Mouse (Mus musculus): Measurements from ENCODE around the gene Ggact. TPM values are rescaled to one million over a fixed set of nuclear protein-coding genes. Genes with fewer than 3 reads are reported as not detected.

Ggact gene
- polyA plus RNA-seq, 1 experiment, result 49.1 TPM

GRCm38 (mm10) chr14:122883821-122884584 is 29.6 kb downstream of the Ggact start:
- no peaks in the 10 kb centered on the region for H3K4me1 ChIP-seq (ENCODE audit: control insufficient read depth, insufficient read depth, low read length)
- WGBS, result 63% methylated on average over 10 of the region's 10 CpGs
- DNase-seq, result no peak
- no peak overlapping the region for H3K4me3 ChIP-seq (replicated peaks; ENCODE audit: extremely low read depth, low read depth, low read length)
- no peak for TF ChIP-seq POLR2A (IDR thresholded peaks at IDR 0.05; ENCODE audit: borderline replicate concordance, extremely low read depth, low read depth, low read length)
- TF ChIP-seq CTCF (IDR thresholded peaks at IDR 0.05; ENCODE audit: insufficient read depth, low read length), result no peak

GRCm38 (mm10) chr14:122883410-122883806 is 30.1 kb downstream of the Ggact start:
- WGBS, result 87% methylated on average over 4 of the region's 4 CpGs
- TF ChIP-seq POLR2A (IDR thresholded peaks at IDR 0.05; ENCODE audit: borderline replicate concordance, extremely low read depth, low read depth, low read length) (no peak), CTCF (IDR thresholded peaks at IDR 0.05; ENCODE audit: insufficient read depth, low read length) (no peak)
- no peak for DNase-seq
- no peak overlapping the region for H3K4me3 ChIP-seq (replicated peaks; ENCODE audit: extremely low read depth, low read depth, low read length)
- no peaks in the 10 kb centered on the region for H3K4me1 ChIP-seq (ENCODE audit: control insufficient read depth, insufficient read depth, low read length)

GRCm38 (mm10) chr14:122882795-122883409 is 30.7 kb downstream of the Ggact start:
- Histone ChIP-seq H3K4me1 (ENCODE audit: control insufficient read depth, insufficient read depth, low read length) (no peaks in the 10 kb centered on the region), H3K4me3 (replicated peaks; ENCODE audit: extremely low read depth, low read depth, low read length) (no peak overlapping the region)
- DNase-seq, result no peak
- 88% methylated on average over 7 of the region's 7 CpGs for WGBS
- no peak for TF ChIP-seq CTCF (IDR thresholded peaks at IDR 0.05; ENCODE audit: insufficient read depth, low read length)
- TF ChIP-seq POLR2A (IDR thresholded peaks at IDR 0.05; ENCODE audit: borderline replicate concordance, extremely low read depth, low read depth, low read length), result no peak

- DNase-seq, result no peak
- no peaks in the 10 kb centered on the region for H3K4me1 ChIP-seq (ENCODE audit: control insufficient read depth, insufficient read depth, low read length)
- H3K4me3 ChIP-seq (replicated peaks; ENCODE audit: extremely low read depth, low read depth, low read length), result no peak overlapping the region
- WGBS, result 84% methylated on average over 9 of the region's 9 CpGs
- TF ChIP-seq POLR2A (IDR thresholded peaks at IDR 0.05; ENCODE audit: borderline replicate concordance, extremely low read depth, low read depth, low read length) (no peak), CTCF (IDR thresholded peaks at IDR 0.05; ENCODE audit: insufficient read depth, low read length) (no peak)
These were observed 31.3 kb downstream of the Ggact start for GRCm38 (mm10) chr14:122882201-122882639.

- H3K4me1 ChIP-seq (ENCODE audit: control insufficient read depth, insufficient read depth, low read length), result no peaks in the 10 kb centered on the region
- DNase-seq, result no peak
- WGBS, result 83% methylated on average over 2 of the region's 2 CpGs
- TF ChIP-seq CTCF (IDR thresholded peaks at IDR 0.05; ENCODE audit: insufficient read depth, low read length), result no peak
- TF ChIP-seq POLR2A (IDR thresholded peaks at IDR 0.05; ENCODE audit: borderline replicate concordance, extremely low read depth, low read depth, low read length), result no peak
- no peak overlapping the region for H3K4me3 ChIP-seq (replicated peaks; ENCODE audit: extremely low read depth, low read depth, low read length)
These were observed 31.9 kb downstream of the Ggact start for GRCm38 (mm10) chr14:122881699-122882098.

- no peak for DNase-seq
- WGBS, result 89% methylated on average over 7 of the region's 7 CpGs
- TF ChIP-seq CTCF (IDR thresholded peaks at IDR 0.05; ENCODE audit: insufficient read depth, low read length) (no peak), POLR2A (IDR thresholded peaks at IDR 0.05; ENCODE audit: borderline replicate concordance, extremely low read depth, low read depth, low read length) (no peak)
- Histone ChIP-seq H3K4me1 (ENCODE audit: control insufficient read depth, insufficient read depth, low read length) (no peaks in the 10 kb centered on the region), H3K4me3 (replicated peaks; ENCODE audit: extremely low read depth, low read depth, low read length) (no peak overlapping the region)
These were observed 33.3 kb downstream of the Ggact start for GRCm38 (mm10) chr14:122880291-122880690.

GRCm38 (mm10) chr14:122877787-122878186 is 35.8 kb downstream of the Ggact start:
- no peak overlapping the region for H3K4me3 ChIP-seq (replicated peaks; ENCODE audit: extremely low read depth, low read depth, low read length)
- no peak for TF ChIP-seq CTCF (IDR thresholded peaks at IDR 0.05; ENCODE audit: insufficient read depth, low read length)
- no peak for TF ChIP-seq POLR2A (IDR thresholded peaks at IDR 0.05; ENCODE audit: borderline replicate concordance, extremely low read depth, low read depth, low read length)
- H3K4me1 ChIP-seq (ENCODE audit: control insufficient read depth, insufficient read depth, low read length), result no peaks in the 10 kb centered on the region
- DNase-seq, result no peak
- WGBS, result 88% methylated on average over 3 of the region's 3 CpGs

- TF ChIP-seq POLR2A (IDR thresholded peaks at IDR 0.05; ENCODE audit: borderline replicate concordance, extremely low read depth, low read depth, low read length), result no peak
- no peak for TF ChIP-seq CTCF (IDR thresholded peaks at IDR 0.05; ENCODE audit: insufficient read depth, low read length)
- 73% methylated on average over 7 of the region's 7 CpGs for WGBS
- no peak overlapping the region for H3K4me3 ChIP-seq (replicated peaks; ENCODE audit: extremely low read depth, low read depth, low read length)
- DNase-seq, result no peak
- no peaks in the 10 kb centered on the region for H3K4me1 ChIP-seq (ENCODE audit: control insufficient read depth, insufficient read depth, low read length)
These were observed 36.8 kb downstream of the Ggact start for GRCm38 (mm10) chr14:122876723-122877122.

- TF ChIP-seq CTCF (IDR thresholded peaks at IDR 0.05; ENCODE audit: insufficient read depth, low read length) (peak; percentile 100), POLR2A (IDR thresholded peaks at IDR 0.05; ENCODE audit: borderline replicate concordance, extremely low read depth, low read depth, low read length) (no peak)
- no peak overlapping the region for H3K4me3 ChIP-seq (replicated peaks; ENCODE audit: extremely low read depth, low read depth, low read length)
- 3% methylated on average over 6 of the region's 6 CpGs for WGBS
- no peaks in the 10 kb centered on the region for H3K4me1 ChIP-seq (ENCODE audit: control insufficient read depth, insufficient read depth, low read length)
- peak; percentile 46 for DNase-seq
These were observed 37.4 kb downstream of the Ggact start for GRCm38 (mm10) chr14:122876163-122876562.

- WGBS, result 72% methylated on average over 6 of the region's 6 CpGs
- no peaks in the 10 kb centered on the region for H3K4me1 ChIP-seq (ENCODE audit: control insufficient read depth, insufficient read depth, low read length)
- no peak overlapping the region for H3K4me3 ChIP-seq (replicated peaks; ENCODE audit: extremely low read depth, low read depth, low read length)
- DNase-seq, result no peak
- TF ChIP-seq POLR2A (IDR thresholded peaks at IDR 0.05; ENCODE audit: borderline replicate concordance, extremely low read depth, low read depth, low read length), result no peak
- TF ChIP-seq CTCF (IDR thresholded peaks at IDR 0.05; ENCODE audit: insufficient read depth, low read length), result no peak
These were observed 37.9 kb downstream of the Ggact start for GRCm38 (mm10) chr14:122875636-122876035.

Data from lung, adult 2 months (tissue).